In genomic region chr2:129273823-129274222, GRCm38 (mm10) we compare ENCODE assay signal across 26 mouse cellular contexts. TPM values are rescaled to one million over a fixed set of nuclear protein-coding genes. Genes with fewer than 3 reads are reported as not detected.
"Had no signal": no experiment of that assay in that cellular context is flagged by ENCODE, and none has a peak within 500 bp of the region (broad histone marks: within the 10 kb centered on the region; RNA-seq: fewer than 3 reads in every experiment).

No protein-coding gene starts in this region.

- DNase-seq: forebrain, postnatal 0 days; gastrocnemius, postnatal 14 days; gastrocnemius, postnatal 36 days; heart, adult 18-20 months; heart, postnatal 14 days; heart, postnatal 36 days; kidney, adult 11 months; kidney, adult 2 months; kidney, adult 9 months; kidney, postnatal 14 days; kidney, postnatal 36 days; layer of hippocampus, adult 9-11 months; layer of hippocampus, postnatal 36 days; left cerebral cortex, postnatal 4 days; liver, embryonic 13.5 days had no signal

- H3K27me3 ChIP-seq: heart, embryonic 13.5 days; heart, embryonic 15.5 days; hindbrain, embryonic 15.5 days; intestine, embryonic 15.5 days; kidney, embryonic 15.5 days; limb, embryonic 13.5 days; limb, embryonic 15.5 days; liver, embryonic 13.5 days had no signal

- H3K9me3 ChIP-seq: heart, embryonic 13.5 days; heart, embryonic 15.5 days; hindbrain, embryonic 15.5 days; intestine, embryonic 15.5 days; kidney, embryonic 15.5 days; limb, embryonic 13.5 days; limb, embryonic 15.5 days; liver, embryonic 13.5 days had no signal

- H3K4me3 ChIP-seq: heart, embryonic 13.5 days; heart, embryonic 15.5 days; hindbrain, embryonic 15.5 days; intestine, embryonic 15.5 days; kidney, embryonic 15.5 days; limb, embryonic 13.5 days; limb, embryonic 15.5 days; liver, embryonic 13.5 days had no signal

- H3K27ac ChIP-seq: heart, embryonic 13.5 days; heart, embryonic 15.5 days; hindbrain, embryonic 15.5 days; hindbrain, postnatal 0 days; intestine, embryonic 15.5 days; kidney, embryonic 15.5 days; kidney, postnatal 0 days; limb, embryonic 13.5 days; limb, embryonic 15.5 days; liver, embryonic 13.5 days had no signal

- H3K9ac ChIP-seq: forebrain, postnatal 0 days; heart, embryonic 13.5 days; heart, embryonic 15.5 days; hindbrain, embryonic 15.5 days; intestine, embryonic 15.5 days; kidney, embryonic 15.5 days; limb, embryonic 13.5 days; limb, embryonic 15.5 days; liver, embryonic 13.5 days had no signal

- H3K36me3 ChIP-seq: hindbrain, embryonic 15.5 days had no signal

- H3K4me2 ChIP-seq: heart, embryonic 11.5 days; heart, embryonic 13.5 days; heart, embryonic 15.5 days; hindbrain, embryonic 15.5 days; intestine, embryonic 15.5 days; kidney, embryonic 15.5 days; limb, embryonic 13.5 days; limb, embryonic 15.5 days; liver, embryonic 13.5 days had no signal

- ATAC-seq: forebrain, postnatal 0 days; hindbrain, postnatal 0 days; intestine, embryonic 15.5 days had no signal

- H3K4me1 ChIP-seq: heart, embryonic 13.5 days; heart, embryonic 15.5 days; hindbrain, embryonic 15.5 days; intestine, embryonic 15.5 days; kidney, embryonic 15.5 days; limb, embryonic 13.5 days; limb, embryonic 15.5 days; liver, embryonic 13.5 days had no signal

RNA-seq across cellular contexts. Expression of gene Il1a, which starts 35.9 kb away (rescaled TPM):
- polyA plus RNA-seq: kidney, adult 2 months; kidney, postnatal 0 days; limb, embryonic 11.5 days had no signal
